Mouse (Mus musculus) intestine, embryonic 14.5 days (tissue): Measurements from ENCODE around the gene Prpsap1. TPM values are rescaled to one million over a fixed set of nuclear protein-coding genes. Genes with fewer than 3 reads are reported as not detected.
"Not testable (repeated sequence)": the region's sequence is repeated elsewhere in the genome, so short reads cannot be mapped to it uniquely, and the experiment has no call there.

Experiments
- ATAC-seq: fragments of 200-750 bp; cut with Nextera tagmentation; replicated peaks from 2 replicates; pipeline ENCODE4 v1.8.0; 2017; ENCODE audit warnings: low read depth, moderate number of reproducible peaks, moderate TSS enrichment, moderate library complexity; ENCODE audit not compliant: low FRiP score, low TSS enrichment
- DNase-seq: peaks from one replicate; pipeline ENCODE4 v3.0.0-alpha.2; 2018; ENCODE audit warnings: low spot score
- H3K27ac ChIP-seq: fragments of 300-500 bp; sonication (generic); 2 replicates; pipeline ENCODE4 v1.5.1; 2014; ENCODE audit warnings: low read depth, mild to moderate bottlenecking, control low read depth
- H3K27me3 ChIP-seq: fragments of 300-500 bp; sonication (generic); replicated peaks from 2 replicates; pipeline ENCODE4 v1.6.1; 2014; ENCODE audit warnings: low read length, control low read depth; ENCODE audit not compliant: control insufficient read depth, insufficient read depth
- H3K36me3 ChIP-seq: fragments of 300-500 bp; sonication (generic); 2 replicates; pipeline ENCODE4 v1.6.1; 2014; ENCODE audit warnings: low read length, control low read depth; ENCODE audit not compliant: control insufficient read depth, insufficient read depth
- H3K4me1 ChIP-seq: fragments of 300-500 bp; sonication (generic); replicated peaks from 2 replicates; pipeline ENCODE4 v1.6.1; 2014; ENCODE audit warnings: low read length, control low read depth, mixed read lengths; ENCODE audit not compliant: control insufficient read depth, insufficient read depth
- H3K4me2 ChIP-seq: fragments of 300-500 bp; sonication (generic); 2 replicates; pipeline ENCODE4 v1.6.1; 2014; ENCODE audit warnings: low read length
- H3K4me3 ChIP-seq: fragments of 300-500 bp; sonication (generic); 2 replicates; pipeline ENCODE4 v1.5.1; 2014; ENCODE audit warnings: low read depth, low read length, control low read depth, mixed read lengths
- H3K9ac ChIP-seq: fragments of 300-500 bp; sonication (generic); 2 replicates; pipeline ENCODE4 v1.6.1; 2014; ENCODE audit warnings: mild to moderate bottlenecking, low read length
- H3K9me3 ChIP-seq: fragments of 300-500 bp; sonication (generic); 2 replicates; pipeline ENCODE4 v1.6.1; 2016; ENCODE audit warnings: low read length, control low read depth; ENCODE audit not compliant: control insufficient read depth
- WGBS: fragments of 180-500 bp; shearing (Covaris S2); extraction: QIAGEN DNeasy Blood & Tissue Kit; methylation state at CpG from one replicate; pipeline ENCODE4 v1.1.7; 2014; 5-methylcytosine and 5-hydroxymethylcytosine counted together
- polyA plus RNA-seq: library from polyadenylated mRNA; unstranded; fragments of >200 nt; fragmentation: Nextera tagmentation; extraction: Ambion mirVana; gene quantifications from 2 replicates; pipeline ENCODE4 v1.2.1, GENCODE M21; 2014

Gene Prpsap1
- polyA plus RNA-seq, 1 experiment from 2014 or later = 207 TPM

DNA sequence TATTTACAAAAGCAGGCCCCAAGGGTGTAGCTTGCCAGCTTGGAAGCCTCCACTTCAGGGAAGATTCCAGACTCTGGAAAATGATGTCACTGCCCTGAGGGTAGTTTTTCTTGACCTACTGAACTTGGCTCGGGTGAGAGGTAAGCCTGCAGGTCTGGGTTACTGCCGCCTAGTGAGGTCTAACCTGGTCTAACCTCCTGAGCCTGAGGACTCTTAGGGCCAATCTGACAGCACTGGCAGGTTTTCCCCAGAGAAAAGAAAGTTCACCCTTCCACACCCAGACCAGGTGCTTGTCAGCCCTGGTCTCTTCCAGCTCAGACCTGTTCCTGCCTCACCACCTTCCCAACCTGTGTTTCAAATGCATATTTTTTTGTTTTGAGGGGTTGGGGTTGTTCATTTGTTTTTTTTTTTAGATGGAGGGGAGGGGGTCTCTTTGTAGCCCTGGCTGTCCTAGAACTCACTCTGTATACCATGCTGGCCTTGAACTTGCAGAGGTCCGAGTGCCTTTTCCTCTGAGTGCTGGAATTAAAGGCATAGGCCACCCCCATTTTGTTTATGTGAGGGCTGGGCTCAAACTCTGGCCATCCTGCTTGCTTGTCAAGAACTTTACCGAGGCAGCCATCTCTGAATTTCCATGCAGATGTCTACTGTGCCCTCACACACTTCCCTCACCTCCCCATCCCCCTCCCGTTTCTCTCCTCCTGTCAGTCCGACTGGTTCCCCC lies 67.0 kb downstream of the Prpsap1 start:
- Histone ChIP-seq H3K4me2 (no peak overlapping the region), H3K27me3 (no peaks in the 10 kb centered on the region), H3K9me3 (no peaks in the 10 kb centered on the region), H3K36me3 (no peaks in the 10 kb centered on the region), H3K4me1 (peaks cover 14% of the 10 kb centered on the region), H3K4me3 (no peak overlapping the region), H3K9ac (no peak overlapping the region), H3K27ac (no peak overlapping the region)
- no peak for DNase-seq
- WGBS = 70% methylated on average over 6 of the region's 6 CpGs
- ATAC-seq = no peak

- H3K27me3 ChIP-seq, H3K36me3 ChIP-seq, H3K9me3 ChIP-seq, DNase-seq, H3K4me2 ChIP-seq, H3K9ac ChIP-seq, H3K27ac ChIP-seq, ATAC-seq, H3K4me3 ChIP-seq: not testable (repeated sequence)
- 81% methylated on average over 11 of the region's 11 CpGs for WGBS
- peaks cover 14% of the 10 kb centered on the region for H3K4me1 ChIP-seq
Measured at GRCm38 (mm10) chr11:116426328-116426727, 67.7 kb downstream of the Prpsap1 start.

DNA sequence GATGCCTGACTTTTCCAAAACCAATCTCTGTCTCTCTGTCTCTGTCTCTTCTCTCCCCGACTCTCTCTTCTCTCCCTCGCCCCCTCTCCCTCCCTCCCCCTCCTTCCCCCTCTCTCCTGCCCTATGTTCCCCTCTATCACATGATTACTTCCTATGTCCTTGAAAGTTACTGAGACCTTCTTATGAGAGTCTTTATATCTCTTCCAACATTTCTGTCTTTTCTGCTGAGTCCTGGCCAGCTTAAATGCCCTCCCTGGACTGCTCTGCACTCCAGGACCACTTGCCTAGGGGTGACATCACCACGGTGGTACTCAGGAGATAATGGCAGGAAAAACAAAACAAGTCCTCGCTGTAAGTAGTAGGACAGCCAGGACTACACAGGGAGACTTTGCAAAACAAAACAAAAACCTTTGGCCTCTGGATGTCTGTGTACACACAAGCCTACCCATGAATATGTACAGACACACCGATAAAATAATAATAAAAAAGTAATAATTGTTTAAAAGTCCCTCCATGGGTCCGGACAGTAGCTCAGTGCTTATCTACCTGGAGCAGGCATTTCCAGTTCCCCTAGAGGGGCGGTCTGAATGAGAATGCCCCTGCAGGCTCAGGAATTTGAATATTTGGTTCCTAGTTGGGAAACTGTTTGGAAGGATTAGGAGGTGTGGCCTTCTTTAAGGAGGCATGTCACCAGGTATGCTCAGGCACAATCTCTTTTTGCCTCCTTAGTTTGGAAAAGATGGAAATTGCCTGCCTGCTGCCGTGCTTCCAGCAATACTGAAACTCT lies 69.2 kb downstream of the Prpsap1 start:
- Histone ChIP-seq H3K36me3 (no peaks in the 10 kb centered on the region), H3K4me3 (no peak overlapping the region), H3K9me3 (no peaks in the 10 kb centered on the region), H3K27ac (no peak overlapping the region), H3K4me2 (no peak overlapping the region), H3K27me3 (no peaks in the 10 kb centered on the region), H3K4me1 (0 out of 2 replicates have a peak, but pooled peaks cover 6% of the 10 kb centered on the region), H3K9ac (no peak overlapping the region)
- no peak for DNase-seq
- no peak for ATAC-seq
- 53% methylated on average over 8 of the region's 8 CpGs for WGBS

DNA sequence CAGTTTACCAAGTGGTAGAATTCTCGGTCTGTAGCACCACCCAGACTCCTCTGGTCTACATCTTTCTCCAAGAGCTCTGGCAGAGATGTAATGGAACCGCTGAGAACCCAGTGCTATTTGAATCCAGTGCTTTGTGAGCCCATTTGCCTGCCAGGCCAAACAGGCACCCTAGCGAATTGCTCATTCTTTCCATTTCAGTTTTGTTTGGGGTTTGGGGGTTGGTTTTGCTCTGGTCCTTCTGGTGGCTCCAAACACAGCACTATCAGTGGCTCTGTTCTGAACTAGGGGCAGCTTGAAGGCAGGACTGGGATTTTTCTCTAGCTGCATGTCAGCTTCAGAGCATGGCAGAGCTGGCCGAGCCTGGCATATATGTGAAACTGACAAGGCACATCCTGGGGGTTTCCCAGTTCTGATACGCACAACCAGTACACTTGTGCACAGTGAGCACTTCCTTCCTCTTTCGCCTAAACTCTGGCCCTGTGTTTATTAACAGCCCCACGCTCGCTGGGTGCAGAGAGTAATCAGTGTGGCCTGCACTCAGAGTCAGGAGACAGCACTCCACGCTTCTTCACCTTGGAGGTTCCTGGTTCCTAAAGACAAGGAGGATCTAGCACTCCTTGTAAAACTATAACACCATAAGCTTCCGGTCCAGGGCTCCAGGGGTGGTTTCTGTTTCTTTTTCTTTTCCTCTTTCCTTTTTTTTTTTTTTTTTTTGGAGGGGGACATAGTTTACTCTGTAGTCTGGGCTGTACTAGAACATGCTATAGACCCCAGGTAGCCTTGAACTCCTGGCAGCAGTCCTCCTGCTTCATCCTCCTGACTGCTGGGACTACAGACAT lies 70.0 kb downstream of the Prpsap1 start:
- Histone ChIP-seq H3K4me3 (no peak overlapping the region), H3K4me1 (0 out of 2 replicates have a peak, but pooled peaks cover 6% of the 10 kb centered on the region), H3K4me2 (no peak overlapping the region), H3K27me3 (no peaks in the 10 kb centered on the region), H3K36me3 (no peaks in the 10 kb centered on the region), H3K9ac (no peak overlapping the region), H3K27ac (no peak overlapping the region), H3K9me3 (no peaks in the 10 kb centered on the region)
- DNase-seq = no peak
- WGBS = 62% methylated on average over 10 of the region's 10 CpGs
- ATAC-seq = no peak

GRCm38 (mm10) chr11:116423214-116423613 lies 70.8 kb downstream of the Prpsap1 start:
- Histone ChIP-seq H3K36me3 (no peaks in the 10 kb centered on the region), H3K4me1 (peaks cover 9% of the 10 kb centered on the region; the same call in 1 of the 2 replicates), H3K4me2 (no peak overlapping the region), H3K9me3 (no peaks in the 10 kb centered on the region), H3K27ac (no peak overlapping the region), H3K9ac (no peak overlapping the region), H3K4me3 (no peak overlapping the region), H3K27me3 (no peaks in the 10 kb centered on the region)
- WGBS = 81% methylated on average over 6 of the region's 6 CpGs
- no peak for ATAC-seq
- no peak for DNase-seq

- DNase-seq = no peak
- ATAC-seq = no peak
- Histone ChIP-seq H3K4me1 (peaks cover 14% of the 10 kb centered on the region; the same call in 1 of the 2 replicates), H3K27me3 (no peaks in the 10 kb centered on the region), H3K27ac (no peak overlapping the region), H3K36me3 (no peaks in the 10 kb centered on the region), H3K4me2 (no peak overlapping the region), H3K4me3 (no peak overlapping the region), H3K9me3 (no peaks in the 10 kb centered on the region), H3K9ac (no peak overlapping the region)
- 82% methylated on average over 2 of the region's 2 CpGs for WGBS
Measured at GRCm38 (mm10) chr11:116422562-116422961, 71.4 kb downstream of the Prpsap1 start.

DNA sequence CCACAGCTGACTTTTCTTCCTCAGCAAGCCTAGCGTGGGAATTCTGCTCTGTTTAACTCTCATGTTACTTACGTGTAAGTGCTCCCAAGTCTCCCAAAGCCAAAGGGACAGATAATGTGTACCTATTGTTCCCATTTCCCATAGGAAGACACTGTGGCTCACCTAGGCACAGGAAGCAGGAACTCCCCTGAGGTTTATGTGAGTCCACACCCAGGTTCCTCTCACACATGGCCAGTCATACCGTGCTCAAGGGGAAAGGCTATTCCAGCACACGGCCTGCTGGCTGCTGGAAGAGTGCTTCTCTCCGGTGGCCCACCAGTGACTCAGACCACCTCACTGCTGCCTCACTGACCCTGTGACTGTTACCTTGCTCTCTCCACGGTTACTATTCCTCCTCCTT lies 72.9 kb downstream of the Prpsap1 start:
- Histone ChIP-seq H3K4me3 (no peak overlapping the region), H3K9me3 (no peaks in the 10 kb centered on the region), H3K4me1 (peaks cover 14% of the 10 kb centered on the region; the same call in 1 of the 2 replicates), H3K36me3 (no peaks in the 10 kb centered on the region), H3K27ac (no peak overlapping the region), H3K27me3 (no peaks in the 10 kb centered on the region), H3K9ac (no peak overlapping the region), H3K4me2 (no peak overlapping the region)
- WGBS = 69% methylated on average over 6 of the region's 6 CpGs
- DNase-seq (no peak), ATAC-seq (no peak)
